Mouse (Mus musculus): ENCODE measurements at regions not wholly inside any gene's neighbourhood (a gene's known extent, or its start where the extent isn't known, plus 50 kb on each side); places are given as distances from the start of the nearest gene placed in this dataset.

DNA sequence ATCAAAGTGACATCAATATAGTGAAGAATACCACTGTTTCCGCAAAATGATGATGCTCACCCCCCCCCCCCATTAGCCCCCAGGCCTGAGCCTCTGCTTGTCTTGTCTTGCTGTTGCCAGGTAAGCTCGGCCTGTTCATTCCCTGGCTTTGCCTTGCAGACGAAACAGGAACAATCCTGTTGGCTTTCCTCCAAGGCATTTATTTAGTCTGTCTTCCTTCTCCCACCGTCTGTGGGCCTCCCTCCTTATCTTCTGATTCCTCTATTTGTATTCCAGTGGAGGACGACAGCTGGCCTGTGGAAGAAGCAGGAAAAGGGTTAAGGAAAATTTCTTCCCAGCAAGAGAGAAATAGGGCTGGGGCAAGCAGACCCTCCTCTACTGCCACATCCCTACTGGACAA, 172.1 kb downstream of the Wdr11 start:
- no peak for TF ChIP-seq CHD2 (IDR thresholded peaks at IDR 0.05; ENCODE audit: low read depth, low read length)
- no peak for TF ChIP-seq ZC3H11A (IDR thresholded peaks at IDR 0.05; ENCODE audit: borderline replicate concordance, low read depth, low read length)
- no peak for TF ChIP-seq HCFC1 (IDR thresholded peaks at IDR 0.05; ENCODE audit: borderline replicate concordance, insufficient read depth, low read length)
- no peak for TF ChIP-seq MAFK (IDR thresholded peaks at IDR 0.05; ENCODE audit: insufficient read depth, low read depth, low read length)

Data from ES-E14 (cell line).